Mouse (Mus musculus): ENCODE results near the gene Mrpl53. TPM values are rescaled to one million over a fixed set of nuclear protein-coding genes. Genes with fewer than 3 reads are reported as not detected.
"Not testable (repeated sequence)": the region's sequence is repeated elsewhere in the genome, so short reads cannot be mapped to it uniquely, and the experiment has no call there.

The Mrpl53 gene
- polyA plus RNA-seq, 1 experiment from 2014 or later, result 105 TPM

- H3K4me1 ChIP-seq, result peaks cover 48% of the 10 kb centered on the region
- 4% methylated on average over 41 of the region's 41 CpGs for WGBS (ENCODE audit: insufficient replicate concordance)
- H3K9ac ChIP-seq, result 0 out of 2 replicates have a peak overlapping the region, but pooled peaks have one; percentile 5
- H3K4me3 ChIP-seq, result peak overlapping the region; percentile 30
- H3K4me2 ChIP-seq, result peak overlapping the region; percentile 56
- H3K9me3 ChIP-seq (replicated peaks), result no peaks in the 10 kb centered on the region
- H3K27ac ChIP-seq, result no peak overlapping the region
- ATAC-seq, result no peak
- peaks cover 59% of the 10 kb centered on the region for H3K27me3 ChIP-seq (replicated peaks)
- H3K36me3 ChIP-seq, result peaks cover 3% of the 10 kb centered on the region; the same call in 1 of the 2 replicates
Measured at GRCm38 (mm10) chr6:83142211-83142731, 33.4 kb downstream of the Mrpl53 start.

DNA sequence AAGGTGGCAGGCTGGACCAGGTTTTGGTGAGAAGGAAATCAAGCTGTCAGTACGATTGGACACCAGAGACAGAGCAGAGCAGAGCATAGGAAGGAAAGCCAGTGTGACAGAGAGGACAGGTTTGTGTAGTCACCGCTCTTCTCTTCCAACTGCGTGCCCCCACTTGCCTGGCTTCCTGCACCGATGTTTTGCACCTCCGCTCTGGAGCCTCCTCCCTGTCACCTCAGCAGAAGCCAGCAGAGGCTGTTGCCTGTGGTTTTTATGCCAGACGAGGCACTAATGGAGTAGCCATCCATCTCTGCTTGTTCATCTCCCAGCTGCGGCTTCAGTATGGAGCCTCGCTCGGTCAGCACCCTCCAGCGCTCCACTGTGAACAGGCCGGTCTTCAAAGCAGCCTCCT, 34.0 kb downstream of the Mrpl53 start:
- Histone ChIP-seq H3K36me3 (peaks cover 9% of the 10 kb centered on the region), H3K9me3 (replicated peaks) (no peaks in the 10 kb centered on the region), H3K27ac (no peak overlapping the region), H3K27me3 (replicated peaks) (peaks cover 53% of the 10 kb centered on the region), H3K4me2 (peak overlapping the region; percentile 56; the same call in 1 of the 2 replicates), H3K4me3 (no peak overlapping the region), H3K9ac (no peak overlapping the region), H3K4me1 (peaks cover 42% of the 10 kb centered on the region)
- WGBS (ENCODE audit: insufficient replicate concordance), result 56% methylated on average over 11 of the region's 11 CpGs
- ATAC-seq, result no peak

DNA sequence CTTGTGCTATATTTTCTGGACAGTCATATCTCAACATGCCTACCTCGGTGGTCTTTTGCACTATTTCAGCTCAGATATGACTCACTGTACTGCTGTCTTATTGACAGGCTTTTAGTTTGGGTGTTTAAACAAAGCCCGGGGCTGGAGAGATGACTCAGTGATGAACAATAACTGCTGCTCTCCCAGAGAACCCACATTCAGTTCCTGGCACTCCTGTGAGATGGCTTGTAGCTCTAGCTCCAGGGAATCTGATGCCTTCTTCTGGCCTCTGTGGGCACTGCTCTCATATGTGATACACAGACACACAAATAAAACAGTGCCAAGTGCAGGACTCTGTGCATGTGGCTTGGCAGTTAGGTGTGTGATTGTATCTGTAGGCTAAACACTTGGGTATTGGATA, 36.4 kb downstream of the Mrpl53 start:
- Histone ChIP-seq H3K4me1 (peaks cover 27% of the 10 kb centered on the region), H3K27me3 (replicated peaks) (peaks cover 37% of the 10 kb centered on the region), H3K4me3 (no peak overlapping the region), H3K4me2 (no peak overlapping the region), H3K9ac (no peak overlapping the region), H3K27ac (no peak overlapping the region), H3K36me3 (peaks cover 21% of the 10 kb centered on the region), H3K9me3 (replicated peaks) (no peaks in the 10 kb centered on the region)
- WGBS (ENCODE audit: insufficient replicate concordance), result 40% methylated on average over 2 of the region's 2 CpGs
- ATAC-seq, result no peak

DNA sequence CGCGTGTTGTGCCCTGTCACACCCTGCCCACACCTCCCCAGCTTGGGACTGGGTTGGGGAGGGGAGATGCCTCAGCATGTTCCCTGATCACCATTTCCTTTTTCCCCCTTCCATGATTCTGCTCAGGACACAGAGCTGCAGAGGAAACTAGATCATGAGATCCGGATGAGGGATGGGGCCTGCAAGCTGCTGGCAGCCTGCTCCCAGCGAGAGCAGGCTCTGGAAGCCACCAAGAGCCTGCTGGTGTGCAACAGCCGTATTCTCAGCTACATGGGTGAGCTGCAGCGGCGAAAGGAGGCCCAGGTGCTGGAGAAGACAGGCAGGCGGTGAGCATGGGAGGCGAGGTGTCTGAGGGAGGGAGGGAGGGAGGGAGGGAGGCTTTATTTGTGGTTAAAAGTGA, 37.0 kb downstream of the Mrpl53 start:
- ATAC-seq, result no peak
- Histone ChIP-seq H3K27ac (no peak overlapping the region), H3K9me3 (replicated peaks) (no peaks in the 10 kb centered on the region), H3K4me2 (no peak overlapping the region), H3K27me3 (replicated peaks) (peaks cover 33% of the 10 kb centered on the region), H3K4me3 (no peak overlapping the region), H3K9ac (no peak overlapping the region), H3K36me3 (peaks cover 27% of the 10 kb centered on the region), H3K4me1 (peaks cover 27% of the 10 kb centered on the region)
- WGBS (ENCODE audit: insufficient replicate concordance), result 54% methylated on average over 9 of the region's 9 CpGs

- Histone ChIP-seq H3K9me3 (replicated peaks) (no peaks in the 10 kb centered on the region), H3K36me3 (peaks cover 27% of the 10 kb centered on the region), H3K9ac (no peak overlapping the region), H3K27me3 (replicated peaks) (peaks cover 22% of the 10 kb centered on the region), H3K4me1 (peaks cover 30% of the 10 kb centered on the region), H3K4me3 (no peak overlapping the region), H3K27ac (no peak overlapping the region), H3K4me2 (no peak overlapping the region)
- ATAC-seq, result no peak
- 56% methylated on average over 7 of the region's 7 CpGs for WGBS (ENCODE audit: insufficient replicate concordance)
Measured at GRCm38 (mm10) chr6:83147280-83147679, 38.4 kb downstream of the Mrpl53 start.

DNA sequence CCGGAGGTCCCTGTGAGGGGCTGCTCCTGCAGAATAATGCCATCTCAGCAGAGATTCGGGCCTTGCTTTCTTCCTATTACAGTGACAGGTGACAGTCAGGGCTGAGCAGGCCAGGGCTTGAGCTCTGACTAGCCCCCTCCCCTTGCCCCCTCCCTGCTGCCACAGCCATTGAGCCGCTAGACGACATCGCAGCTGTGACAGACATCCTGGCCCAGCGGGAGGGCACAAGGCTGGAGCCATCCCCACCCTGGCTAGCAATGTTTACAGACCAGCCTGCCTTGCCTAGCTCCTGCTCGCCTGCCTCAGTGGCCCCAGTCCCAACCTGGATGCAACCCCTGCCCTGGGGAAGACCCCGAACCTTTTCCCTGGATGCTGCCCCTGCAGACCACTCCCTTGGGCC, 42.9 kb downstream of the Mrpl53 start:
- H3K36me3 ChIP-seq, result peaks cover 27% of the 10 kb centered on the region
- ATAC-seq, result no peak
- peaks cover 47% of the 10 kb centered on the region for H3K27me3 ChIP-seq (replicated peaks)
- 27% methylated on average over 8 of the region's 8 CpGs for WGBS (ENCODE audit: insufficient replicate concordance)
- peaks cover 25% of the 10 kb centered on the region for H3K4me1 ChIP-seq
- H3K9me3 ChIP-seq (replicated peaks), result no peaks in the 10 kb centered on the region
- H3K9ac ChIP-seq, result no peak overlapping the region
- H3K27ac ChIP-seq, result no peak overlapping the region
- no peak overlapping the region for H3K4me3 ChIP-seq
- H3K4me2 ChIP-seq, result no peak overlapping the region

GRCm38 (mm10) chr6:83153038-83153437, 44.2 kb downstream of the Mrpl53 start:
- H3K36me3 ChIP-seq, result peaks cover 17% of the 10 kb centered on the region
- no peaks in the 10 kb centered on the region for H3K9me3 ChIP-seq (replicated peaks)
- no peak overlapping the region for H3K4me3 ChIP-seq
- no peak overlapping the region for H3K27ac ChIP-seq
- WGBS (ENCODE audit: insufficient replicate concordance), result 77% methylated on average over 12 of the region's 12 CpGs
- ATAC-seq, result 0 out of 2 replicates have a peak, but pooled peaks have one; percentile 22
- peaks cover 57% of the 10 kb centered on the region for H3K27me3 ChIP-seq (replicated peaks)
- H3K4me2 ChIP-seq, result no peak overlapping the region
- H3K4me1 ChIP-seq, result peaks cover 25% of the 10 kb centered on the region
- no peak overlapping the region for H3K9ac ChIP-seq

DNA sequence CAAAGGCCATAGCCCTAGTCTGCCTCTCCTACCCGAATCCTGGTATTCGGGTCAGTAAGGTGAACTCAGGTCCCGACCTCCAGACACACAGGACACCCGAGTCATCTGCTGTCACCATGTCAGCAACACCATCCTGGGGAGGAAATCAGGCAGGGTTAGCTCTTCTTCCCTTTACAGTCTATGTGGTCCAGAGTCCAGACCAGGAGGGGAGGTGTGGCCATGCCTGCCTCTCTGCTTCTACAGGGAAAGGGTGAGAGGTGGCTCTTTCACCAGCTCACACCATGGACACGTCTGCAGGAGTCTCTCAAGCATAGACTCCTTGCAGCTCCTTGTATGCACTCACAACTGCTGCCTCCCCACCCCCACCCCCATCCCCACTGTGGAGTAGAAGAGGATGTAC, 44.6 kb downstream of the Mrpl53 start:
- no peak for ATAC-seq
- Histone ChIP-seq H3K4me1 (peaks cover 25% of the 10 kb centered on the region), H3K4me3 (no peak overlapping the region), H3K4me2 (no peak overlapping the region), H3K9ac (no peak overlapping the region), H3K27ac (no peak overlapping the region), H3K36me3 (peaks cover 14% of the 10 kb centered on the region), H3K27me3 (replicated peaks) (peaks cover 60% of the 10 kb centered on the region), H3K9me3 (replicated peaks) (no peaks in the 10 kb centered on the region)
- WGBS (ENCODE audit: insufficient replicate concordance), result 52% methylated on average over 5 of the region's 5 CpGs

GRCm38 (mm10) chr6:83155552-83156238, 46.9 kb downstream of the Mrpl53 start:
- H3K9ac ChIP-seq, result peak overlapping the region; percentile 52; the same call in 1 of the 2 replicates
- ATAC-seq, result no peak; the same call in 1 of the 2 replicates
- H3K4me3 ChIP-seq, result peak overlapping the region; percentile 55
- no peaks in the 10 kb centered on the region for H3K9me3 ChIP-seq (replicated peaks)
- 13% methylated on average over 23 of the region's 23 CpGs for WGBS (ENCODE audit: insufficient replicate concordance)
- no peak overlapping the region for H3K27ac ChIP-seq
- H3K4me1 ChIP-seq, result peaks cover 25% of the 10 kb centered on the region
- H3K36me3 ChIP-seq, result peaks cover 2% of the 10 kb centered on the region
- H3K27me3 ChIP-seq (replicated peaks), result peaks cover 72% of the 10 kb centered on the region
- peak overlapping the region; percentile 84 for H3K4me2 ChIP-seq

DNA sequence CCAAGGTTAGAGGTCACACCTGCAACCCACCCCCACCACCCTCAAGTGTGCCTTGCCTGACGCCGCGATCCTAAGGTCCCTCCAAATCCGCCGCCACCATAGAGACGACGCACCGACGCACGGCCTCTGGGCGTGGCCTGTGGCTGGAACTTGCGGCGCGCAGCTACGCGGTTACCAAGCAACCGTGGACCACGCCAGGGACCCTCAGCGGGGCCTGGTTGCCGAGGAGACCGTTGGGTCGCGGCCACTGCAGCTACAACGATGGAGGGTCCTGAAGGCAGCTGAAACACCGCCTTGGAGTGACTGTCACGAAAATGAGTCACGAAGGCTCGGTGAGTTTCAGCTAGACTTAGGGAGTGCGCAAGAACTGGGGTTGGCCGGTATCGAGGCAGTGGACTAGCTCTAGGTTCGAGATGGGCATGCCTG, 47.4 kb downstream of the Mrpl53 start, which contains the start of the genes Wdr54 and 1700003E16Rik:
Gene Wdr54, minus strand, starts transcription at position 139 of the 426 bp plus-strand sequence.
Gene 1700003E16Rik, plus strand, starts transcription at position 146 of the 426 bp plus-strand sequence.
- ATAC-seq, result 0 out of 2 replicates have a peak, but pooled peaks have one; percentile 40
- Histone ChIP-seq H3K36me3 (no peaks in the 10 kb centered on the region; the same call in 1 of the 2 replicates), H3K27me3 (replicated peaks) (peaks cover 78% of the 10 kb centered on the region), H3K4me2 (peak within 1 kb of the TSS; percentile 84), H3K9ac (peak within 1 kb of the TSS; percentile 52), H3K9me3 (replicated peaks) (no peaks in the 10 kb centered on the region), H3K4me1 (peaks cover 22% of the 10 kb centered on the region), H3K27ac (no peak within 1 kb of the TSS), H3K4me3 (peak within 1 kb of the TSS; percentile 55)
- WGBS (ENCODE audit: insufficient replicate concordance), result 3% methylated on average over 32 of the region's 32 CpGs

- not testable (repeated sequence) for H3K9ac ChIP-seq; H3K36me3 ChIP-seq; H3K4me2 ChIP-seq; H3K27ac ChIP-seq; H3K9me3 ChIP-seq (replicated peaks); ATAC-seq; H3K4me3 ChIP-seq
- Histone ChIP-seq H3K27me3 (replicated peaks) (peaks cover 75% of the 10 kb centered on the region), H3K4me1 (peaks cover 28% of the 10 kb centered on the region)
- WGBS (ENCODE audit: insufficient replicate concordance), result 17% methylated on average over 3 of the region's 3 CpGs
Measured at GRCm38 (mm10) chr6:83159456-83159855, 50.6 kb downstream of the Mrpl53 start.
